Mouse (Mus musculus) adrenal gland, adult (tissue): ENCODE results near the gene Nlrp4c.
"Not testable (repeated sequence)": the region's sequence is repeated elsewhere in the genome, so short reads cannot be mapped to it uniquely, and the experiment has no call there.

Experiments
- DNase-seq, 2 experiments: peaks; one replicate each; pipeline ENCODE4 v3.0.0; 2022 to 2023; ENCODE audit warnings: low spot score in 1 of 2; ENCODE audit not compliant: inconsistent age in 2 of 2

Gene Nlrp4c

DNA sequence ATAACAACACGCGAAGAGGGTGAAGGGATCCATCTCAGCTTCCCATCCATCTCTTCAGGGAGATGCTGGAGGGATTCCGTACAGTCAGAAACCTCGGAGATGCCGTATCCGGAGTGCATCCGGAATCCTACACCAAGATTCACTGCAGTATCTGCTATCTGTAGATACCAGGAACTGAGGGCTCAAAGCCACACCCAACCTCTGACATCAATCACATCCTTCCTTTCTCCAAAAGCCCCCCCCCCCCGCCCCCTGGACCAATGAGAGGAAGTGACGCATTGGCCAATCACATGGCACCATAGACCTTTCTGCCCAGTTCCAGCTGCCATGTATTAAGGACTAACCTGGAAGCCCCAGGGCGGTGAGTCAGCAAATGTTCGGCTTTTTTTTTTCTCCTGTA is at the start of gene Nlrp4c:
Nlrp4c (plus strand) TSS at position 301 of the 400 bp plus-strand sequence.
- DNase-seq: no peak

- DNase-seq: no peak
Observed at GRCm38 (mm10) chr7:6010910-6011309, 34.1 kb upstream of the Nlrp4c start, which contains the start of gene Vmn1r65. Gene Vmn1r65, minus strand, starts transcription at chr7:6011010.

DNA sequence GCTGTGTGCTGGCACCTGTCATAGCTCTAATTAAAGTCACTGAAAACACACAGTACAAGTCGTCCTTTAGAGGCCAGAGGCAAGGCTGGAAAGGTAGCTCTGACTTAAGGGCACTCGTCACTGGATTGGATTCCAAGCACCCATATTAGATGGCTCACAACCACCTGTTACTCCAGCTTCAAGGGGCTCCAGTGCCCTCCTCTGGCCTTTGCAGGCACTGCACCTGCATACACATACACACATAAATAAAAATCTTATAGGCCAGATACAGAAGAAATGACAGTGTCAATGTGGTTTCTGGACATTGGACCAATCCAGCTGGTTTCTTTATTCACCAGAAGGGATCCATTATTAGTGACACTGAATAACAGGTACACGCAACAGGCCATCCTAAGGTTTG is 74.5 kb downstream of the Nlrp4c start:
- no peak for DNase-seq

DNA sequence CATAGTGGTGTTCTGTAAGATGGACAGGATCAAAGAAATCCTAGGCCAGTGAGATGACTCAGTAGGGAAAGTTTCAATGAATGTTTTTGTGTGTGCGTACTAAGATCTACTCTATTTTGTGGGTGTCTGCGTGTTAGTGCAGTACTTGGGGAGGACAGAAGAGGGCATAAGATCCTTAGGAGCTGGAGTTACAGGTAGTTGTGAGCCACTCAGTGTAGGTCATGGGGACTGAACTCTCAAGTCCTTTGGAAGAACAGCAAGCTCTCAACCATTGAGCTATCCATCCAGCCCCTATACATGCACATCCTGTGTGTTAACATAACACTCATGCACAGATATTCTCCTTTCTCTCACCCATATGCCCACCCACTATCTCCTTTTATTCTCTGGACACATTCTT is 75.1 kb downstream of the Nlrp4c start:
- DNase-seq: peak in 1 of 2 experiments; percentile 67

- not testable (repeated sequence) for DNase-seq
Observed at GRCm38 (mm10) chr7:6121128-6121527, 76.2 kb downstream of the Nlrp4c start.

- DNase-seq: peak; percentile 81 to 94
Observed at GRCm38 (mm10) chr7:6126690-6127448, 81.9 kb downstream of the Nlrp4c start.

GRCm38 (mm10) chr7:6130346-6130745 is 85.4 kb downstream of the Nlrp4c start:
- DNase-seq: peak in 1 of 2 experiments; percentile 30

- DNase-seq: peak in 1 of 2 experiments; percentile 24
Observed at GRCm38 (mm10) chr7:6132646-6133045, 87.7 kb downstream of the Nlrp4c start.

GRCm38 (mm10) chr7:6136497-6136896 is 91.5 kb downstream of the Nlrp4c start:
- peak in 1 of 2 experiments; percentile 65 for DNase-seq

DNA sequence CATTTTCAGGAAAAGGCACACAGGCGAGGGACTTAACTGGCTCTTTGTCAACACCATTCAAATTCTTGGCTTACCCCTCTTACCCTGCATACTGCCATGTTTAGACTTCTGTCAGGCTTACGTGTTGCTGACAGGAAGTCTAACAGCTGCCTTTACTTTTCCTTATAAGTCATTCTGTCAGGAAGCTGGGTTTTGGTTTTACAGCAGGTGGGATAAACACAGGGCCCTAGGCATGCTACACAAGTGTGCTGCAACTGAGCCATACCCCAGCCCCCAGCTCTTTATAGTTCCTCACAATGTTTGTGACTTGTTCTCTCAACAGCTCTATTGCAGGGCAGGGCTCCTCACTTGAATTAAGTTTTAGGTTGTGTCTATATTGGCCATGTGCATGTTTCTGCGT is 94.3 kb downstream of the Nlrp4c start:
- no peak for DNase-seq

- DNase-seq: peak in 1 of 2 experiments; percentile 68
Observed at GRCm38 (mm10) chr7:6143991-6144531, 99.1 kb downstream of the Nlrp4c start.

- DNase-seq: peak in 1 of 2 experiments; percentile 52
Observed at GRCm38 (mm10) chr7:6145423-6146188, 100.6 kb downstream of the Nlrp4c start.

- peak in 1 of 2 experiments; percentile 65 for DNase-seq
Observed at GRCm38 (mm10) chr7:6146194-6146981, 101.4 kb downstream of the Nlrp4c start.

- peak; percentile 70 to 88 for DNase-seq
Observed at GRCm38 (mm10) chr7:6146982-6147325, 102.0 kb downstream of the Nlrp4c start.

- peak in 1 of 2 experiments; percentile 81 for DNase-seq
Observed at GRCm38 (mm10) chr7:6147688-6148087, 102.7 kb downstream of the Nlrp4c start.

- DNase-seq: peak in 1 of 2 experiments; percentile 61
Observed at GRCm38 (mm10) chr7:6151266-6151665, 106.3 kb downstream of the Nlrp4c start.

DNA sequence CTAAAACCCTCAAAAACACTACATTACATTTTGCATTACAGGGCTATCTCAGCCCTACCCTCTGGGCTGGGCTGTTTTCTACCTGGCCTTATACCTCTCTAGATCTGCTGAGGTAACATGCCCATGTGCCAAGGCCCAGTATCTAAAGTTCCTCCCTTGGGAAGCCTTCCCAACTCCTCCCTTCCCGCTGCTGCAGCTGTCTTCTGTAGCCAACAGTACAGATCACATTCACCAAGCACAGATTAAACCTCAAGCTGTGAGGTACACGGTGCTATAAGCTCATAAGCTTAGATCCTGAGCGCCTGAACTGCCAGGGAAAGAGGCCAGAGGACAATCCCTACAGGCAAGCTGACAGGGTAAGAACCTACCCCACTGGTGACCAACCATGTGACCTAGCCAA is 107.1 kb downstream of the Nlrp4c start:
- DNase-seq: peak in 1 of 2 experiments; percentile 58

DNA sequence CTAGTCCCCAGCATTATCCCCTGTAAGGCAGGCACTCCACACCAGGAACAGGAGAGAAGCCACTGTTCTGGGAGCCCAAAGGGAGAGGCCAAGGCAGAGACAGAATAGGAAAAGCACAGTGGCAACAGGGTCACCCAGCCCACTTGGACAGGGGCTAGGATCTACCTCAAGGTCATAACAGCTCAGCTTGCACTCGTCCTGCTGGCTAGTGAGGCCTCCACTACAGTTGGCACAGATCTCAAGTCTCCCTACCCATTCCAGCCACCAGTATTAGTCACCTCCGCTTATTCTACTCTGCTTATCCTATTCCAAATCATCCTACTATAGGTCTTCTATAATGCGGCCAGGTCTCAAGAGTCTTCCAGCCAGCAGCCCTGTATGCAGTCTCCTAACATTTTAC is 108.2 kb downstream of the Nlrp4c start:
- peak; percentile 72 to 87 for DNase-seq

GRCm38 (mm10) chr7:6154164-6154563 is 109.2 kb downstream of the Nlrp4c start:
- peak in 1 of 2 experiments; percentile 86 for DNase-seq
